Mouse (Mus musculus): ENCODE data around the gene Pla2g10.
"Not testable (repeated sequence)": the region's sequence is repeated elsewhere in the genome, so short reads cannot be mapped to it uniquely, and the experiment has no call there.

Gene Pla2g10

DNA sequence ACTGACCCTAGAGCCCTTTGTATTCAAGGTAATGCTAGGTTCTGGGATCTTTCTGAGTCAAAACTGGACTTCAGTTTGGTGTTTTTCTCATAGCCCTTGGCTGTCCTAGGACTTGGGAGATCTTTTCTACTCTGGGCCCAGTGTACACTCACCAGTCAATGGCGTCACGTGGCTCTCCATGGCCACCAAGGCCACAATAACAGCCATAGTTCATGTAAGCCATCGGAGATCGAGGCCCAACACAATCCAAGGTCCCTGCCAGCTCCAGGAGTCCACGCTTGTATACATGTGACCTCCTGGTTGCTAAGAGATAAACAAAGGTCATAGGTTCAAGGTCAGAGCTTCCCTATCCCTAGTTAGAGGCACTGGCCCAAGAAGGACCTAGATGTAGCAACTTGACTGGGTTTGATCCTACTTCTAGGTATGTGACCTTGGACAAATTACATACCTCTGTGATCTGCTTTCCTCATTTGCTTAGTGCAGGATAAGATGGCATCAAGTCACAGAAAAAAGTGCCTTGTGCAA lies 2.9 kb downstream of the Pla2g10 start:
- no peak for DNase-seq (ENCODE audit: low spot score)

- DNase-seq (ENCODE audit: low spot score) = no peak
Observed at GRCm38 (mm10) chr16:13722937-13723336, 7.8 kb downstream of the Pla2g10 start.

DNA sequence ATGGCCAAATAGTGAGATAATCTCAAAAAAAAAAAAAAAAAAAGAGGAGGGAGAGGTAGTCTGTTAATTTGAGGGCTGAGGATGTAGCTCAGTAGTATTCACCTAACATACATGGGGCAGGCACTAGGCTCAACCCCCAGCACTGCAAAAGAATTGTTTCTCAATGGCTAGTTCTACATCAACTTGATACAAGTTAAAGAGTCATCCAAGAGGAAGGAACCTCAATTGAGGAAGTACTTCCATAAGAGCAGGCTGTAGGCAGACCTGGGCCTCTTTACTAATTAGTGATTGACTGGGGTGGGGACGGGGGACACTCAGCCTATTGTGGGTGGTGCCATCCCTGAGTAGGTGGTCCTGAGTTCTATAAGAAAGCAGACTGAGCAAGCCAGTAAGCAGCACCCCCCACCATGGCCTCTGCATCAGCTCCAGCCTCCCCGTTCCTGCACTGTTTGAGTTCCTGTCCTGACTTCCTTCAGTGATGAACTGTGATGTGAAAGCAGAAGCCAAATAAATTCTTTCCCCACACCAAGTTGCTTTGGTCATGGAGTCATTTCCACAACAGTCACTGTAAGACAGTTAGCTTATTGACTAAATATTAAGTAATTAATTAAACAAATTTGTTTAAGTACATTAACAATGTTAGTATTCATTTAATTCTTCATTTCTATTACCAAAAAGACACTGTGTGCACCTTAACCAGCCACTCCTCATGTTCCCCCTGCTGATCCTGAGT lies 13.8 kb downstream of the Pla2g10 start:
- no peak for DNase-seq (ENCODE audit: low spot score)

DNA sequence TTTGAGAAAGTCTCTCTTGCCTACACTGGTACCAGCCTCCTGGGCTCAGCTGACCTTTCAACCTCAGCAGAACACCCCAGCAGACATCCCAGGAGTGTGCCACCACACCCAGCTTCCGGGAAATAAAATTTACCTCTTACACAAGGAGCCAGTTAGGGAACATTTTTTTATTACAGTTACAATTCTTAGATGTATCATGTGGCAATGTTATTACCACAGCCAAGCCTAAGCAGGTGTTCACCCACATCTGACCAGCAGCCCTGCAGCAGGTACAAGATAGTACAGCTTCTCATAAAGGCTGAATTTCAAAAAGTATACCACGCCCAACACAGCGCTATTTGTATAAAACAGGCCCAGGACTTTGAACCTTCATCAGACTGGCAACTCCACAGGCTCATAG lies 15.9 kb downstream of the Pla2g10 start:
- DNase-seq (ENCODE audit: low spot score) = no peak

- no peak for DNase-seq (ENCODE audit: low spot score)
Observed at GRCm38 (mm10) chr16:13704676-13705075, 26.1 kb downstream of the Pla2g10 start.

DNA sequence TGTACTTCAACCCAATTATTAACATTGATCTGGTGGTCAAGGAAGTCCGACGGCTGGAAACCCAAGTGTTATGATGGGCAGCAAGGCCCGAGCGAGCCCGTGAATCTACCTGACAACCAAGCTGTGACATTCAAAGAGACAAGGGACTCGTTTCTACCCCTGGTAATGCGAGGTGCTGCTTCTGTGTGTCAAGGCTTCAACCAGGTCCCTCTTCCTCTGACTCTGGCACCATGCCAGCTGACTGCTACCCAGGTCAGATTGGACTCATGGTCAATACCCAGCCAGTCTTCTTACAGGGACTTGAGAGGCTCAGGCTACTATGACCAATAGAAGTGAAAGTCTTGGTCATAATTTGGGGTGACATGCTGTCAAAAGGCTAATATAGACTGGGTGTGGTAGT lies 28.6 kb downstream of the Pla2g10 start:
- DNase-seq (ENCODE audit: low spot score) = peak; percentile 63

DNA sequence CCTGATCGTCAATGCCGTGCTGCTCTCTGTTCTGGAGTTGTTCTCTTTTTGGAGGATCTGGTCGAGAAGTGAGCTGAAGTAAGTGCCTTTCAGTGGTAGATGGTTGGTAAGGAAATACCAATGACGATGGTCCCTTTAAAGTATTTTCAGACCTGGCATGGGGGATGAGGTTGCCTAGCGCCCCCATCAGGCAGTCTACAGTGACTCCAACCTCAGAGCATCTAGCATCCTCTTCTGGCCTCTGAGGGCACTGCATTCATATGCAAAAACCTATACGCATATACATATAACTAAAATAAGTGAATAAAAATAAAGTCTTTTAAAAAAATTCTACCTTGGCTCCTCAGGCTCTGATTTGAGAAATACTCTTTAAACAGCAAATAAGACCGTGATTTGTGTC lies 31.8 kb downstream of the Pla2g10 start:
- no peak for DNase-seq (ENCODE audit: low spot score)

GRCm38 (mm10) chr16:13678601-13679319 lies 52.0 kb downstream of the Pla2g10 start:
- no peak for DNase-seq (ENCODE audit: low spot score)

DNA sequence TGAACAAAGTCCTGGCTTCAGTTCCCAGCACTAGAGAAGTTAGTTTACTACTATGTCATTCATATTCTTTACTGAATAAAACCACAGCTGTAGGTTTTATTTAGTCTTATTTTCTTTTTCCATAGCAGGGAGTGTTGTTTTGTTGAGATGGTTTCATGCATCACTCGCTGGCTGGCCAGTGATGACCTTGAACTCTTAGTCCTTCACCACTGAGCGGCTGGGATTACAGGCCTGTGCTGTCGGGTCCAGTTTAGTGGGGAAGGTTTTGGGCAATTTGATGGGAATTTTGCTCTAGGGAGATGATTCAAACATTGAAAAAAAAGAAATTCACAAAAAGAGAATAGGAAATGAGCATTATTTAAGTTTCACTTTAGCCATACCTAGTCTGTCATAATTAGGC lies 56.3 kb downstream of the Pla2g10 start:
- DNase-seq (ENCODE audit: low spot score) = no peak

GRCm38 (mm10) chr16:13673114-13673513 lies 57.7 kb downstream of the Pla2g10 start:
- no peak for DNase-seq (ENCODE audit: low spot score)

DNA sequence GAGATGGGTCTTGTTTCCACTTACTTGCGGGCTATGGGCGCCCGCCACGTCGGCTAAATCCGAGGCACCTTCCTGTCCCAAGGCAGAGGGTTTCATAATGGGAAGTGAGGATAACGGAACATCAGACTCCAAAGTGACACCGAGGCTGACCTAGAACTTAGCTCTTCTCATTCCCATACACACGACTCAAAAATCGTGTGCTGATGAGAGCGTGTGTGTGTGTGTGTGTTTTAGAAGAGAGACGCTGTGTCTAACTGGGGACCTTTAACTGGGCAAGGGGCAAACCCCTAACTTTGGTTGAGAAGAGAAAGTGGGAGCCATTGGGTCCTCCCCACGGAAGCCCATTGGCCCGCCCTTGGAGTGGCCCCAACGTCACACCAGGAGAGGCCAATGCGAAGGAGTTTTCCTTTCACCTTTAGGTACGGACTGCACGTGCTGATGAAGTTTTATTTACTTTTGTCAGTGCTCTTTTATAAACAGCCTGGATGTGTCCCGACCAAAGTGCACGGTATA lies 58.3 kb downstream of the Pla2g10 start:
- DNase-seq (ENCODE audit: low spot score) = peak; percentile 71

DNA sequence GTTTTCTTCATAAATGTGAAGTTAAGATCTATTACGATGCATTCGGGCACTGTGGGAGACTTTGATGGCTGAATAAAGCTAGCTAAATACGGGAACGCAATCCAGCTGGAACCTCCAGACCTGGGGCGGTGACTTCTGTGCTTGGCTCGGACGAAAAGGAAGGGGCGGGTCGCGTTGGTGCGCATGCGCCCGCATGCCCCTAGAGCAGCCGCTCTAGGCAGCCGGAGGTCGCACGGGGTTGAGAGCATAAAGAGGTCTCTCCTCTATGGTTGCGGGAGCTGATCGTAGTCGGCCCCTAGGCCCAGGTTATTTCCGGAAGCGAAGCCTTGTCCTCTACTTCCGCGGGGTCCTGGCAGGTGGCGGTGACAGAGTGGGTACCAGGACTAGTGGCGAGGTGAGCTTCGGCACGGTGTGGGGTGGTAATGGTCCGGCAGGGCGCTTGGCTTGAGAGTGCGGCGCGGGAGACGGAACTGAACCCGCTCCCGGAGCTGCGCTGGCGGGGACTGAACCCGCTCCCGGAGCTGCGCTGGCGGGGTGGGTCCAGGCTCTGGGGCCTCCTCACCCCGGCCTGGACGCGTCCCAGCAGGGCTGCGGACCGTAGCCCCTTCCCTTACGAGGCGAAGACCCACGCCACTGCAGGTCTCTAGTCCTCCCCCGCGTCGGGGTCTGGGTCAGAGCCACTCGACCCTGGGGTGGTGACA lies 58.9 kb downstream of the Pla2g10 start, which contains the start of the genes Bfar and 3110001I22Rik:
Bfar (plus strand) TSS at position 174 of the 701 bp plus-strand sequence.
3110001I22Rik (plus strand) TSS at position 245 of the 701 bp plus-strand sequence.
- DNase-seq (ENCODE audit: low spot score) = peak; percentile 90

DNA sequence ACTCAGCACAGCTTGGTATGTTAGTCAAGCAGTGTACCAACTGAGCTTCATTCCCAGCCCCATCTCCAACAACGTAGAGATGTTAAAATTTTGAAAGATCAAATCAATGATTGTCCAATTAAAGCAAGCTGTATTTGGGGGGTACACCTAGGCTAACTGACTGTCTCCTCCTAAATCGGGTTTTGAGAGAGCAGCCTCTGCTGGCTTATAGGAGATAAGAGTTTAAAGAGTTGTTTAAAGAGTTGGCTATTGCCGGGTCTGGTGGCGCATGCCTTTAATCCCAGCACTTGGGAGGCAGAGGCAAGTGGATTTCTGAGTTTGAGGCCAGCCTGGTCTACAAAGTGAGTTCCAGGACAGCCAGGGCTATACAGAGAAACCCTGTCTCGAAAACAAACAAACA lies 59.9 kb downstream of the Pla2g10 start:
- DNase-seq (ENCODE audit: low spot score) = not testable (repeated sequence)

GRCm38 (mm10) chr16:13669282-13669681 lies 61.5 kb downstream of the Pla2g10 start:
- no peak for DNase-seq (ENCODE audit: low spot score)

GRCm38 (mm10) chr16:13668402-13669108 lies 62.2 kb downstream of the Pla2g10 start:
- no peak for DNase-seq (ENCODE audit: low spot score)

DNA sequence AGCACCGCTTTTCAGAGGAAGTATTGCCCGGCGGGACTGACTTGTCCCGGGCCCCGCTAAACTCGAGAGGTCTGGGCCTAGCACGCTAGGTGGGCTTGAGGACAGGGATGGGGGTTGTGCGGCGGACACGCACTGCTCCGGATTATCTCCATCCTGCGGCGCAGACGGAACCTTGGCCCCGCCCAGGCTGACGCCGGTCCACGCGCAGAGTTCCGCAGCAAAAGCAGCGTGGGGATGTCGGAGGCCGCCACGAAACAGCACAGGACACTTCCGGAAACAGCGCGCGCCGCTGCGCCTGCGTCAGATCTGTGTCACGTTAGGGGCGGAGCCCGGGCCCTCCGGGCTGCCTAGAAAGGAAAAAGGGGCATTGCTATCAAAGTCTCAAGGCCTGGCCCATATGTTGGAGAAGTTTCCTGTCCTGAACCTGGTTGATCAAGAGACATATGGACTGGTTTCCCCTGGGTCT lies 62.9 kb downstream of the Pla2g10 start, which contains the start of gene Parn:
Parn (minus strand) TSS at position 293 of the 466 bp plus-strand sequence.
- peak; percentile 94 for DNase-seq (ENCODE audit: low spot score)

All from testis, postnatal 10 days (tissue).